Mouse (Mus musculus): ENCODE measurements at regions not wholly inside any gene's neighbourhood (a gene's known extent, or its start where the extent isn't known, plus 50 kb on each side); places are given as distances from the start of the nearest gene placed in this dataset.

DNA sequence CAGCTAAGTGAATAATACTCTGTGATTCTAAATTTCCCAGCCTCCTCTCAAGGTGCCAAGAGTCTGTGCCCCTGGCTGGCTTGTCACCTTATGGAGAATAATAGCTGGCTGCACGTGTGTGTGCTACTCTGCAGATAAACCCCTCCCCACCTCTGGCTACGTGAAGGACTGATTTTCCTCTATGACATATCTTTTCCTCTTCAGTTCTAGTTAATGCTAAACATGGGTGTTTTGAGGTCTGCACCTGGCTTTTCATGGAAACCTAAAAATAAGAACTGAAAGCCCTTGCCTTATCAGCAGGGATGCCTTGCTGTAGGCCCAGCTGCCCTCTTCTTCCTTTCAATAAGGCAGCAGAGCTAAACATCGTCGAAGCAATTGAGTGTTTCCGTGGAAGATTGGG is 321.5 kb downstream of the Gadd45g start:
- no peaks in the 10 kb centered on the region; the same call in 1 of the 2 replicates for H3K9me3 ChIP-seq (ENCODE audit: low read length)
- peaks cover 2% of the 10 kb centered on the region; the same call in 1 of the 2 replicates for H3K27me3 ChIP-seq (ENCODE audit: insufficient read depth, low read length)
- TF ChIP-seq POU5F1 (IDR thresholded peaks at IDR 0.05; ENCODE audit: borderline replicate concordance, low read length), result no peak
- no peak for TF ChIP-seq NANOG (IDR thresholded peaks at IDR 0.05; ENCODE audit: borderline replicate concordance, low read length)
- TF ChIP-seq CTCF (conservative IDR thresholded peaks at IDR 0.05; ENCODE audit: low read length), result no peak
- H3K4me1 ChIP-seq (replicated peaks; ENCODE audit: low read depth, low read length), result no peaks in the 10 kb centered on the region
- no peak overlapping the region for H3K4me3 ChIP-seq (replicated peaks; ENCODE audit: low read length)
- H3K36me3 ChIP-seq (ENCODE audit: insufficient read depth, low read length), result no peaks in the 10 kb centered on the region

DNA sequence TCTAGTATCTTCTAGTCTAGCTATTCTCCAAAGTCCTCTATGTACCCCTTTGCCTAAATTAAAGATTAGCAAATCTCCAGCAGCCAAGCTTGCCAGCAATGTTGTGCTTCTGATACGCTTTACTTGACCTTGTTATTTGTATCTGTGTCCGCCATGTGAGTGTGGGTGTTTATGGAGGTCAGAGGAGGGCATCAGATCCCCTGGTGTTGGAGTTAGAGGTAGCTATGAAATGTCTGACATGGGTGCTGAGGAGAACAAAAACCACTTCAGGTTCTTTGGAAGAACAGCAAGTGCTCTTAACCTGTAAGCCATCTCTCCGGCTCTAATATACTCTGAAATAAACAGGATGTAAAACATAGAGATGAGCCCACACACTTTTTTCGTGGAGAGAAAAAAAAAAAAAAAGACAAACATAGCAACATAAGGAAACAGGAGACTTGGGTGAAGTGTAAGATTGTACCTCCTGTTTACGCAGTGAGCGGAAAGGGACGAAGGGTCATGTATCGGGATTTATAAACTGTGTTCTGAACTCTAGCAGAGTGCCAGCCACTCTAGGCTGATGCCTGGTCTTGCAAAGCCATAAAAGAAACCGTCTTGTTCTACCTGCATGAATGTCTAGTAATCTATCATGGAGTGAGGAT is 326.3 kb downstream of the Gadd45g start:
- peaks cover 24% of the 10 kb centered on the region for H3K9me3 ChIP-seq (ENCODE audit: low read length)
- no peak for TF ChIP-seq POU5F1 (IDR thresholded peaks at IDR 0.05; ENCODE audit: borderline replicate concordance, low read length)
- no peak for TF ChIP-seq CTCF (conservative IDR thresholded peaks at IDR 0.05; ENCODE audit: low read length)
- no peak for TF ChIP-seq NANOG (IDR thresholded peaks at IDR 0.05; ENCODE audit: borderline replicate concordance, low read length)
- H3K4me1 ChIP-seq (replicated peaks; ENCODE audit: low read depth, low read length), result no peaks in the 10 kb centered on the region
- H3K4me3 ChIP-seq (replicated peaks; ENCODE audit: low read length), result no peak overlapping the region
- no peaks in the 10 kb centered on the region for H3K36me3 ChIP-seq (ENCODE audit: insufficient read depth, low read length)
- peaks cover 2% of the 10 kb centered on the region; the same call in 1 of the 2 replicates for H3K27me3 ChIP-seq (ENCODE audit: insufficient read depth, low read length)

DNA sequence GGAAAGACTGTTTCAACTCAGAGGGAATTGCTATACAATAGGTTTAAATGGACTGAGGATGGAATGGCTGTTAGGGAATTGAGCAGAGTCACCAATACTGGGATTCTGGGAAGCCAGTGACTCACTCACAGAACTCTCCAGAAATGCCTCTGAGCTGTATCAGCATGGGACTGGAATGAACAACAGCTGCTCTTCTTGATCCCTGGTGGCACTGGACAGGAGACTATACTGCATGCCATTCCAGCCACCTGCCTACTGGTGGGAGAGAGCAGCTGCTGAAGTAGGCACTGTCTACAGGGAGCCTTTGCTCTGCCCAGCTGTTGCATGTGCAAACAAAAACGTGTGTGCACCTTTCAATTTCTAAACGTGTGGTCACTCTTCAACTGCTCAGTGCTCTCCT is 329.2 kb downstream of the Gadd45g start:
- H3K4me3 ChIP-seq (replicated peaks; ENCODE audit: low read length), result no peak overlapping the region
- TF ChIP-seq CTCF (conservative IDR thresholded peaks at IDR 0.05; ENCODE audit: low read length), result no peak
- no peak for TF ChIP-seq NANOG (IDR thresholded peaks at IDR 0.05; ENCODE audit: borderline replicate concordance, low read length)
- peaks cover 35% of the 10 kb centered on the region for H3K9me3 ChIP-seq (ENCODE audit: low read length)
- H3K36me3 ChIP-seq (ENCODE audit: insufficient read depth, low read length), result no peaks in the 10 kb centered on the region
- no peaks in the 10 kb centered on the region for H3K27me3 ChIP-seq (ENCODE audit: insufficient read depth, low read length)
- no peaks in the 10 kb centered on the region for H3K4me1 ChIP-seq (replicated peaks; ENCODE audit: low read depth, low read length)

DNA sequence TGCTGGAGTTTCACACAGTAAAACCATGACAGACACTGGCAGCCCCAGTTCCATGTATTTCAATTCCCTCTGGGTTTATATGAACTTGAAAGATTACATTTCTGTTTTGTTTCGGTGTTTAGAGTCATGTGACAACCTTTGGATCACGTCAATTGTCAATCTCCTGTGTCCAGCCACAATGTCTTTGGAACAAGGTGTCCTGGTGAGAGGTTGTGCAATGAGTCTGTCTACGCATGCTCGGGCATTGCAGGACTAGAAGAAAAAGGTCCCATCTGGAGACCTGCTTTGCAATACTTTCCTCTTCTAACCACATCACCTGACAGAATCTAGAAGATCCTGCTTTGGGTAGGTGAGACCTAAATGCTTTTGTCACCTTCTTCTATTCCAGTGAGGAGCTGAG is 333.5 kb downstream of the Gadd45g start:
- Histone ChIP-seq H3K9me3 (ENCODE audit: low read length) (peaks cover 32% of the 10 kb centered on the region), H3K27me3 (ENCODE audit: insufficient read depth, low read length) (0 out of 2 replicates have a peak, but pooled peaks cover 3% of the 10 kb centered on the region), H3K36me3 (ENCODE audit: insufficient read depth, low read length) (no peaks in the 10 kb centered on the region), H3K4me3 (replicated peaks; ENCODE audit: low read length) (no peak overlapping the region), H3K4me1 (replicated peaks; ENCODE audit: low read depth, low read length) (no peaks in the 10 kb centered on the region)
- TF ChIP-seq POU5F1 (IDR thresholded peaks at IDR 0.05; ENCODE audit: borderline replicate concordance, low read length), result no peak
- TF ChIP-seq CTCF (conservative IDR thresholded peaks at IDR 0.05; ENCODE audit: low read length), result no peak

DNA sequence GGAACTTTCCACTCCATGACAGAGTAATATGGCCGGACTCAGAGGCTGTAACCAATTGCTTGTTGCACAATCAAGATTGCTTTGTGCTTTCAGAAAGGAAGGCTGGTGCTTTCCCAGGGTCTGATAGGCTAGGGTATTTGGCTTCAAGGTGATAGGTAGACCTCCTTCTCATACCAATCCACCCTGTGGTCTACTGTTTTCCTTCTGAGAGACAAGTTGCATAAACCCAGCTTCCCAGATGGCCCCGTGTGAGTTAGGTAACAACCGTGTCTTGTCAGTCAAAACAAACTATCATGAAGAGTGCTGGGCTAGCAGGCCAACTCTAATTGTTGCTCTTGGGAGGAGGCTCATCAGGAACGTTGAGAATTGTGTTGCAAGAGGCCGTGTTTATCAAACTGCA is 337.2 kb downstream of the Gadd45g start:
- H3K36me3 ChIP-seq (ENCODE audit: insufficient read depth, low read length), result no peaks in the 10 kb centered on the region
- TF ChIP-seq POU5F1 (IDR thresholded peaks at IDR 0.05; ENCODE audit: borderline replicate concordance, low read length), result no peak
- TF ChIP-seq CTCF (conservative IDR thresholded peaks at IDR 0.05; ENCODE audit: low read length), result no peak
- no peak for TF ChIP-seq NANOG (IDR thresholded peaks at IDR 0.05; ENCODE audit: borderline replicate concordance, low read length)
- peaks cover 5% of the 10 kb centered on the region; the same call in 1 of the 2 replicates for H3K9me3 ChIP-seq (ENCODE audit: low read length)
- peaks cover 5% of the 10 kb centered on the region for H3K4me1 ChIP-seq (replicated peaks; ENCODE audit: low read depth, low read length)
- H3K4me3 ChIP-seq (replicated peaks; ENCODE audit: low read length), result no peak overlapping the region
- 0 out of 2 replicates have a peak, but pooled peaks cover 3% of the 10 kb centered on the region for H3K27me3 ChIP-seq (ENCODE audit: insufficient read depth, low read length)

DNA sequence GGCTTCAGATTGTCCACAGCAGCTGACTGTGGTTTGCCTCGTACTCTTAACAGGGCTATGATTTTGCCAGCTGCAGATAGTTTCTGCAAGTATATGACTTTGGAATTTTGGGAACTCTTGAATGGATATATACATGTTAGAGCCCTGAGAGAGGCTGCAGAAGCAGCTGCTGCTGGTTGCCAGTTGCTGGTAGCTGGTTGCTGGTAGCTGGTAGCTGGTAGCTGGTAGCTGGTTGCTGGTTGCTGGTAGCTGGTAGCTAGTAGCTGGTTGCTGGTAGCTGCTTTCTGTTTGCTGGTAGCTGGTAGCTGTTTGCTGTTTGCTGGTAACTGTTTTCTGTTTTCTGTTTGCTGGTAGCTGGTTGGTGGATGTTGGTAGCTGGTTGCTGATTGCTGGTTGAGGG is 339.1 kb downstream of the Gadd45g start:
- Histone ChIP-seq H3K4me3 (replicated peaks; ENCODE audit: low read length) (no peak overlapping the region), H3K27me3 (ENCODE audit: insufficient read depth, low read length) (0 out of 2 replicates have a peak, but pooled peaks cover 3% of the 10 kb centered on the region), H3K4me1 (replicated peaks; ENCODE audit: low read depth, low read length) (peaks cover 24% of the 10 kb centered on the region), H3K36me3 (ENCODE audit: insufficient read depth, low read length) (no peaks in the 10 kb centered on the region), H3K9me3 (ENCODE audit: low read length) (no peaks in the 10 kb centered on the region)
- TF ChIP-seq POU5F1 (IDR thresholded peaks at IDR 0.05; ENCODE audit: borderline replicate concordance, low read length) (no peak), CTCF (conservative IDR thresholded peaks at IDR 0.05; ENCODE audit: low read length) (no peak), NANOG (IDR thresholded peaks at IDR 0.05; ENCODE audit: borderline replicate concordance, low read length) (no peak)

DNA sequence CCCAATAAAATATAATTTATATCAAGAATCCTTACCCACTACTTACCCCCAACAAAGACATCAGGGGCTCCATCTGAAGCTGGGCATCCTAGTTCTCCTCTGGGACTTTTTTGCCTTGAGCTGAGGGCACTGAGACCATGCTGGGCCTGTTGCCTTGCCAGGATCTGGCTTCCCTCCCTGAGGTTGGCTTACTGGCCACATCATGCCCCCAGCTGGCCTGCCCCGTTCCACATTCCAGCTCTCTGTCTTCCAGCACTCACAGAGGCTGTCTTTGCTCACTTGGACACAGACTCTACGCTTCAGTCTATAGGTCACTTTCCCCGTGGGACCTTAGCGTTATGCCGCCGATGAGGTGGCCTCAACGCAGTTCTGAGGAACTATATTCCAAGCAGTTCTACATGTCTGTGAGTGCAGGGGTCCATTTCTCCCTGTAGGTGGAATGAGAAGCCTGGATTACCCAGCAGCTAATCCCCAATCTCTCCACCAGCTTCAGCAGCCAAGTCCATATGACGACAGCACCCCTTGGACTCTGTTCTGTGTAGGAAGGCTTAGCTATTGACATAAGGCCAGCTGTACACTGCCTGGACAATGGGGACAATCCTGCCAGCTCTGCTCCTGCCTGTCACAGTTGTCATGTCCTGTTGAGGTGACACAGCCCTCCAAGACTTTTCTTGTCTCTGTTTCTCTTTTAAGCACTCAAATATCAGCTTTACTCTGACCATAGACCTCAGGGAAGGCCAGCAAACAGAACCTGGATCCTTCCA is 341.5 kb downstream of the Gadd45g start:
- TF ChIP-seq NANOG (IDR thresholded peaks at IDR 0.05; ENCODE audit: borderline replicate concordance, low read length) (no peak), CTCF (conservative IDR thresholded peaks at IDR 0.05; ENCODE audit: low read length) (no peak), POU5F1 (IDR thresholded peaks at IDR 0.05; ENCODE audit: borderline replicate concordance, low read length) (no peak)
- no peaks in the 10 kb centered on the region for H3K27me3 ChIP-seq (ENCODE audit: insufficient read depth, low read length)

DNA sequence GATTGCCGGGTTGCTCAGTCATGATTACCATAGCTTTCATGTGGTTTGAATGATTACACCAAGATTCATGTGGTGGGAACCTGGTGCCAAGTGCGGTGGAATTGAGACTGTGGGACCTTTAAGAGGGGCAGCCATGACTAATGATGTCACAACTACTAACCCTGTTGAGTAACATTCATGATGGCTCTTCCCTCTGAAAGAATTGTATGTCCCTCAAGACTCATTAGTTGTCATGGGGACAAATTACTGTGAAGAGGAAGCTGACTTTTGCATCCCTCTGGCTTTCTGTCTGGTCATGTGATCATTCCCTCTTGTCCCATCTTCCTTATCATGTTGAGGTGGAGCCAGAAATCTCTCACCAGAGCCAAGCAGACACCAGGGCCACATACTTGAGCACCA is 342.1 kb downstream of the Gadd45g start:
- H3K36me3 ChIP-seq (ENCODE audit: insufficient read depth, low read length), result no peaks in the 10 kb centered on the region
- peaks cover 55% of the 10 kb centered on the region for H3K4me1 ChIP-seq (replicated peaks; ENCODE audit: low read depth, low read length)
- no peaks in the 10 kb centered on the region for H3K27me3 ChIP-seq (ENCODE audit: insufficient read depth, low read length)
- TF ChIP-seq NANOG (IDR thresholded peaks at IDR 0.05; ENCODE audit: borderline replicate concordance, low read length), result no peak
- no peak for TF ChIP-seq CTCF (conservative IDR thresholded peaks at IDR 0.05; ENCODE audit: low read length)
- TF ChIP-seq POU5F1 (IDR thresholded peaks at IDR 0.05; ENCODE audit: borderline replicate concordance, low read length), result no peak
- no peak overlapping the region for H3K4me3 ChIP-seq (replicated peaks; ENCODE audit: low read length)
- no peaks in the 10 kb centered on the region for H3K9me3 ChIP-seq (ENCODE audit: low read length)

More for the DNA sequence above, 341.5 kb downstream of the Gadd45g start:
- Histone ChIP-seq H3K4me3 (replicated peaks; ENCODE audit: low read length) (no peak overlapping the region), H3K36me3 (ENCODE audit: insufficient read depth, low read length) (no peaks in the 10 kb centered on the region), H3K4me1 (replicated peaks; ENCODE audit: low read depth, low read length) (peaks cover 49% of the 10 kb centered on the region), H3K9me3 (ENCODE audit: low read length) (no peaks in the 10 kb centered on the region)

Measured in E14TG2a.4 (cell line).